Mouse (Mus musculus) midbrain, embryonic 14.5 days (tissue): ENCODE results near the gene Hoxd1. TPM values are rescaled to one million over a fixed set of nuclear protein-coding genes. Genes with fewer than 3 reads are reported as not detected.

Source experiments
- ATAC-seq: fragments of 200-750 bp; cut with Nextera tagmentation; 2 replicates; pipeline ENCODE4 v1.8.0; 2017; ENCODE audit warnings: moderate number of reproducible peaks, moderate library complexity; ENCODE audit not compliant: low FRiP score, low TSS enrichment
- DNase-seq: peaks from one replicate; pipeline ENCODE4 v3.0.0-alpha.2; 2015
- H3K27ac ChIP-seq: fragments of 300-500 bp; sonication (generic); replicated peaks from 2 replicates; pipeline ENCODE4 v1.5.1; 2014; ENCODE audit warnings: mild to moderate bottlenecking, low read depth, low read length, moderate library complexity
- H3K27me3 ChIP-seq: fragments of 300-500 bp; sonication (generic); 2 replicates; pipeline ENCODE4 v1.6.1; 2014; ENCODE audit warnings: low read length, control low read depth, mixed read lengths; ENCODE audit not compliant: control insufficient read depth, insufficient read depth
- H3K36me3 ChIP-seq: fragments of 300-500 bp; sonication (generic); 2 replicates; pipeline ENCODE4 v1.6.1; 2014; ENCODE audit warnings: low read length, control low read depth; ENCODE audit not compliant: control insufficient read depth, insufficient read depth
- H3K4me1 ChIP-seq: fragments of 300-500 bp; sonication (generic); 2 replicates; pipeline ENCODE4 v1.6.1; 2014; ENCODE audit warnings: mild to moderate bottlenecking, antibody characterized with exemption, low read length, control low read depth; ENCODE audit not compliant: control insufficient read depth, insufficient read depth
- H3K4me2 ChIP-seq: fragments of 300-500 bp; sonication (generic); 2 replicates; pipeline ENCODE4 v1.6.1; 2014; ENCODE audit warnings: mild to moderate bottlenecking, low read length, moderate library complexity
- H3K4me3 ChIP-seq: fragments of 300-500 bp; sonication (generic); replicated peaks from 2 replicates; pipeline ENCODE4 v1.5.1; 2014; ENCODE audit warnings: low read depth, low read length
- H3K9ac ChIP-seq: fragments of 300-500 bp; sonication (generic); replicated peaks from 2 replicates; pipeline ENCODE4 v1.6.1; 2014; ENCODE audit warnings: mild to moderate bottlenecking, low read length, moderate library complexity
- H3K9me3 ChIP-seq: fragments of 300-500 bp; sonication (generic); 2 replicates; pipeline ENCODE4 v1.6.1; 2016; ENCODE audit warnings: low read length, control low read depth, mixed read lengths; ENCODE audit not compliant: control insufficient read depth
- WGBS: fragments of 180-500 bp; shearing (Covaris S2); extraction: QIAGEN DNeasy Blood & Tissue Kit; methylation state at CpG from one replicate; pipeline ENCODE4 v1.1.7; 2014; 5-methylcytosine and 5-hydroxymethylcytosine counted together
- polyA plus RNA-seq: library from polyadenylated mRNA; unstranded; fragments of >200 nt; fragmentation: Nextera tagmentation; extraction: Ambion mirVana; gene quantifications from 2 replicates; pipeline ENCODE4 v1.2.1, GENCODE M21; 2014

Hoxd1 gene
- polyA plus RNA-seq, 1 experiment from 2014 or later: not detected

DNA sequence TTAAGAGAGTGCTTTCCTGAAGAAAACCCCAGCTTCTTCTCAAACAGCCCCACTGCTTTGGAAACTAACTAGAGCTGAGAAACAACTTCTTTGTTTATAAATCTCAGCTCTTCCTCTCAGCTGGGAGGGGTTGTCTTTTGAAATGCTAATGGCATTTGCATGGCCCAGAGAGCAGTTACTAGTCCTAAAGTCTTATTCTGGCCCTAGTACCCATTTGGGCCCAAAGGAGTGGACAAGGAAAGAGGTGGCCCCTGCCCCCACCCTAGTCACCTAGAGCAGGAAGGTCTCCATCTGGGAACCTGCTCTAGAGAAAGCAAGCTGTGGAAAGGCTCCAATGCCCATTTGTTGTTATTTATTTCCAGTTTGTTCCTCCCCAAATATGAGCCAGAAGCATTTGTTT lies 31.7 kb upstream of the Hoxd1 start:
- no peak overlapping the region for H3K4me3 ChIP-seq
- H3K27me3 ChIP-seq: peaks cover 97% of the 10 kb centered on the region
- no peak overlapping the region for H3K4me2 ChIP-seq
- no peaks in the 10 kb centered on the region for H3K4me1 ChIP-seq
- H3K9me3 ChIP-seq: no peaks in the 10 kb centered on the region
- H3K36me3 ChIP-seq: no peaks in the 10 kb centered on the region
- DNase-seq (no peak), ATAC-seq (no peak)
- H3K9ac ChIP-seq: no peak overlapping the region
- H3K27ac ChIP-seq: no peak overlapping the region

DNA sequence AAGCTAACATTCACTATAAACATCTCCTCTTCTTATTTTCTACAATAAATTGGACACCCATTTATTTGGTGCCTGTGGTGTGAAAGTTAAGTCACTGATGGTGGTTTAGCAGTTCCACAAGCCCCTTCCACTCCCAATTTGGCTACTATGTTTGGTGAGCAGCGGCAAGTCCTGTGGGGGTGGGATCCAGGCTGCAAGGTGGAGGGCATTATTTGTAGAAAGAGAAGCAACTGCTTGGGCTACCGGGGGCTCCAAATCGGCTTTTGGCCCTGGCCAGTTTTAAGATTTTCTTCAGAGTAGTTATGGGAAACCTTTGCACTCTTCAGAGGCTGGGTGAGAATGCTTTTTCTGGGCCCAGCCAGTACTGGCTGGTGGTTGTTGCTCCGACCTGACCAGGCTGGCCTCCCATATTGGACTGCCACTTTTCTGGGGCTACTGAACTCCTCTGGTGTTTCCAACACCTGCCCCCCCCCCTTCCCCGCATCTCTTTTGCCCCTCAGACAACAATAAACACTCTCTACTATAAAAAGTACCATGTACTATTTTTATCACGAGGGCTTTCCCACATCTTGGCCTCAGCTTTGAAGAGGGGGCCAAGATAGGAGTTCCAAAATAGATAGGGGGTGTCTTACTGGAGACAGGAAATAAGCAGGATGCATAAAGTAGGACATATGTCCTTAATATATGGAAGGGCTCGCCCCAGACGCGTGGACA lies 30.8 kb upstream of the Hoxd1 start:
- DNase-seq (no peak), ATAC-seq (no peak)
- H3K36me3 ChIP-seq: no peaks in the 10 kb centered on the region
- H3K4me1 ChIP-seq: no peaks in the 10 kb centered on the region
- H3K4me2 ChIP-seq: no peak overlapping the region
- H3K9ac ChIP-seq: no peak overlapping the region
- WGBS: 3% methylated on average over 9 of the region's 9 CpGs
- H3K27me3 ChIP-seq: peaks cover 97% of the 10 kb centered on the region
- H3K27ac ChIP-seq: no peak overlapping the region
- H3K4me3 ChIP-seq: no peak overlapping the region
- no peaks in the 10 kb centered on the region for H3K9me3 ChIP-seq

DNA sequence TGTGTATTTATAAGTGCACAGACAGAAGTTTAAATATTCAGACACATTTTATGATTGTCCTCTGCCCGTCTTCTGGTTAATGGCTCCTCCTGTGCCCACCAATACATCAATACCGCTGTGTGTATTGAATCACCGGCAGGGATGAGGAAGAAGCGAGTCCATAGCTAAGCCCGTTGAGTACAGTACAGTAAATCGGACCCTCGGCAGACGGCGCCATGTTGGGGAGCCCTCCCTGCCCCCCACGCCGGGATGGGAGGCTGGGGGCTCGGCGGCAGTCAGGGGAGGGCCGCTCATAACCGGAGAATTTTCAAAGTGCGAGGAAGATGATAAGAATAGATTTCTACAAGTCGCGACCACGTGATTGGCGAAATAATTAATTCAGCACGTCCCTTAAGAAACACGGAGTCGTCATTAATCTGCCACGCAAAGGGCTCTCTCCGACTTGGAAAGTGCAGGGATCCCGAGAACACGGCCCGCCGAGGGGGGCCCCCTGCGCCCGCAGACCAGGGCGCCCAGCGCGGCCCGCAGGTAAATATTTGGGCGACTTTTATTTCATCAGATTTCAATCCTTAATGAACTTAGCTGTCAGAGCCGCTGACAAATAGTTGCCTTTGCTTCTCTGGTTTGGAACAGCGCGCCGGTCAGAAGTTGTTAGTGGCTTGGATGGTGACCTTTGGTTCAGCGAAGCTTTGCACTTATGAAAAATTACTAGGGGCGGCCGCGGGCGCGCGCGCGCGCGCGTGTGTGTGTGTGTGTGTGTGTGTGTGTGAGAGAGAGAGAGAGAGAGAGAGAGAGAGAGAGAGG lies 30.1 kb upstream of the Hoxd1 start:
- WGBS: under 1% methylated on average over 52 of the region's 52 CpGs
- DNase-seq: no peak

DNA sequence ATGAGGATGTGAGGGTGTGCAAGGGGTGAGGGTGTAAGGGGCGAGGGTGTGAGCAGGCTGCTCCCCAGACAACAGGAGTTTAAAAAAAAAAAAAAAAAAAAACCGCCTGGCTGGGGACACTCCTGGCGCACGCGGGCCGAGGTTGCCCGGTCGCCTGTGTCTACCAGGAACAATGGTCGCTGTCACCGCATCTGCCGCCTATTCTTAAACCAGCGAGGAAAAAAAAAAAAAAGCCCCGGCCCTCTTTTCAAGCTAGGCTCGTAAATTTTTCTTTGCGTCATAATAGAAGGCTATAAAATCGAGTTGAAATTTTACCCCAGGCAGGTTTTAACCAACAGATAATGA lies 29.5 kb upstream of the Hoxd1 start:
- Histone ChIP-seq H3K4me3 (no peak overlapping the region), H3K36me3 (no peaks in the 10 kb centered on the region), H3K9ac (no peak overlapping the region), H3K27me3 (peaks cover 97% of the 10 kb centered on the region), H3K4me1 (no peaks in the 10 kb centered on the region), H3K4me2 (no peak overlapping the region), H3K27ac (no peak overlapping the region), H3K9me3 (no peaks in the 10 kb centered on the region)
- DNase-seq (no peak), ATAC-seq (no peak)
- 0% methylated on average over 16 of the region's 16 CpGs for WGBS

More for the DNA sequence above, 30.1 kb upstream of the Hoxd1 start:
- no peak overlapping the region for H3K27ac ChIP-seq
- H3K27me3 ChIP-seq: peaks cover 97% of the 10 kb centered on the region
- H3K4me2 ChIP-seq: no peak overlapping the region
- H3K9ac ChIP-seq: no peak overlapping the region
- no peaks in the 10 kb centered on the region for H3K4me1 ChIP-seq
- H3K9me3 ChIP-seq: no peaks in the 10 kb centered on the region
- H3K4me3 ChIP-seq: no peak overlapping the region
- no peaks in the 10 kb centered on the region for H3K36me3 ChIP-seq
- ATAC-seq: no peak

DNA sequence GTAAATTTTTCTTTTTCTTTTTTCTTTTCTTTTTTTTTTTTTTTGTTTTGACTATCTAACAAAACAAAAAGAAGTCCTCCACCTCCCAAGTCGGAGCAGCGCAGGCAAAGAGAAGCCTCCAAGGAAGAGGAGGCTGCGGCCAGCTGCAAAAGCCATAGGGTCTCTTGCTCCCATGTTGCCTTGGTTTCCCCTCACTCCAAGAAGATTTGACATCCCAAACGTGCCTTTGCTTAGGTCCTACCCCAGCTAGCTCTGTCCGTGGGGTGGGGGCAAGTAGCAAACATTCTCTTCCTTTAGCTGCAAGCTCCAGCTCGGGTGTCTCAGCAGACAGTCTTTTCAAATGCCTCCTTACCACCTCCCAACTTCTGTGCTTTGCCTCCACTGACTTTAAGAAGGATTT lies 29.0 kb upstream of the Hoxd1 start:
- Histone ChIP-seq H3K27ac (no peak overlapping the region), H3K4me3 (no peak overlapping the region), H3K27me3 (peaks cover 97% of the 10 kb centered on the region), H3K4me2 (no peak overlapping the region), H3K9ac (no peak overlapping the region), H3K36me3 (no peaks in the 10 kb centered on the region), H3K4me1 (no peaks in the 10 kb centered on the region), H3K9me3 (no peaks in the 10 kb centered on the region)
- WGBS: under 1% methylated on average over 6 of the region's 6 CpGs
- ATAC-seq (no peak), DNase-seq (no peak)

DNA sequence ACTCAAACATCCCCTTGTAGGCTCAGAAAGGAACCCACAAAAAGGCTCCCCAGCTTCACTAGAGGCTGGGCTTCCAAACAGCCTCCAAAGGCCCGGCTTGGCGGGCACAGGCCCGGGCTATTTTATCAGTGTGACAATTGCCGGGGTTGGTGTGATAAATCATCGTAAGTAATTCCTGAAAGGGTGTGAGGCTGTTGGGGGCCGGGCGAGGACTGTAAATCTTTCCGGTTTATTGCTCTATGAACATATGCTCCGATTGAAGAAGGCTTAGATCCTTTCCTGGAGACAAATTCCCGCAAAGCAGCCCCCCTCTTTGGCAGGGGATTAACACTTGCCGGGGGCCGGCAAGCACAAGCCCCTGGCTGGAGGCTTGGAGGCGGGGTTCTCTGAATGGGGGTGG lies 28.3 kb upstream of the Hoxd1 start:
- Histone ChIP-seq H3K4me2 (no peak overlapping the region), H3K4me3 (no peak overlapping the region), H3K9me3 (no peaks in the 10 kb centered on the region), H3K27me3 (peaks cover 97% of the 10 kb centered on the region), H3K27ac (no peak overlapping the region), H3K36me3 (no peaks in the 10 kb centered on the region), H3K9ac (no peak overlapping the region), H3K4me1 (no peaks in the 10 kb centered on the region)
- ATAC-seq (no peak), DNase-seq (no peak)
- WGBS: 2% methylated on average over 13 of the region's 13 CpGs

DNA sequence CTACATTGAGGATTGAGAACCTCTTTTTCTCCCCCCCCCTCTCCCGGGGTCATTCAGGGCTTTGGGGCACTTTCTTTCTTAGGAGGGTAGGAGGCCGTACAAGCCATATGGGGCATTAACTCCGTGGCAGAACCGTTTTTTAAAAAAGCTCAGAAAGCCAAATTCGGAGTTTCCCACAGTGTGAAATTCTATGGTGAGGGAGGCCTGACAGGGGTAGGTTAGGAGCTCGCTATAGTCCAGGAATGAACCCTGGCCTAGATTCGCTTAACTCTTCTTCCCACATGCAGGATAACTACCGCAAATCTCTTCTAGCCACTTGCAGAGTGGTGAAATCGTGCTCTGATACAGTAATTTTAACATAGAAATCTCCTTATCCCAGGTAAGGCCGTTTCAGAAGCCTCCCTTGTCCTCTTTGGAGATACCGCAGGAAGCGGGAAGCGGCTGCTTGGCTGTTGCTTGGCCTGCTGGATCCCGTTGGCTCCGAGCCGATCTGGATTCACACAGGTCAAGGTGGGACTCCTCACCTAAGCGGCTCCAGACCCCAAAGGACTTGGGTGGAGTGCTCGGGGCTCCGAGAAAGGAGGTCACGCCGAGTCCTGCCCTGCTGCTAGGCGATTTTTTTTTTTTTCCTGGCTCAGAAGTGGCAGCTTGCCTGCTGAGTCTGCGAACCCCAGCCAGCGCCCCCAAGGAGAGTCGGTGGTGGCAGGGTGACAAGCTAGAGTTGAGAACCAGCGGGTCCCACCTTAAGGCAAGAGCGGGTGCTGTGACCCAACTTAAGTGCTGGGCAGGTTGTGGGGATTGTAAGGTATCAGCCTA lies 27.6 kb upstream of the Hoxd1 start:
- DNase-seq: peak; percentile 19
- no peak overlapping the region for H3K9ac ChIP-seq
- peaks cover 98% of the 10 kb centered on the region for H3K27me3 ChIP-seq
- no peak overlapping the region for H3K27ac ChIP-seq
- no peak for ATAC-seq
- H3K4me1 ChIP-seq: no peaks in the 10 kb centered on the region
- no peak overlapping the region for H3K4me2 ChIP-seq
- no peak overlapping the region for H3K4me3 ChIP-seq
- no peaks in the 10 kb centered on the region for H3K9me3 ChIP-seq
- under 1% methylated on average over 27 of the region's 27 CpGs for WGBS
- no peaks in the 10 kb centered on the region for H3K36me3 ChIP-seq

DNA sequence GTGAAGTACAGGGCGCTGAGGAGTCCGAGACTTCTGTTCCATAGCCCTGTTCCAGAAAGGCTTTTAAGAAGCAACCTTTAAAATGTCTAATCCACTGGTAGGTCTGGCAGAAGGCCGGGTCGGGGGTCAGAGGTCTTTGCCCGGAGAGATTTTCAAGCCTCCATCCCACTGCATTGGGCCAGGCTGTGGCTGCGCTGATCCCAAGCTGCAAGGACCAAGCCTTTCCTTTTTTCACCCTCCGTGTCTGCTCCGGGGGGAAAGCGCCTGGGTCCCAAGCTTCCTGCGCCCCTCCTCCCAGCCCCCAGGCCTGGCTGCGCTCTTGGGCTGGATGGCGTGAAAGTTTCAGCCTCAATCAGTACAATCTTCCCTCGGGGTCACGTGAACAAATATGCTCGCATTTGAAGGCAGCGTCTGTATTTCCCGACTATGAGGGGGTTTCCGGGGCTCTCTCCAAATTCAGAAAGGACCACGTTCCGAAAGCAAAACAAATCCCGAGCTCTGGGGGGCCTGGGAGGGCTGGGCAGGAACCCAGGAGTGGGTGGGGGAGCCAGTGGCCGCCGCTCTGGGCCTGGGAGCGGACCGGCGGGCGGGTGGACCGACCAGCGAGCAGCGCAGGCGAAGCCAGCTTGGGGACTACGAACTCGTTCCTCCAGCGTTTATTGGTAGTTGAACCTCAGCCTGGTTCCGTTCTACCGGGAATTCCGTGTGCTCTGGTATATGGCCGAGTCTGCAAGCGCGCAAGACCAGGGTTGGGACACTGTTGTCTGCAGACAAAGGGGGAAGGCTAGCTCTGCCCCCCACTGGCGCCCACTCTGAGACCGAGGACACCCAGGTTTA lies 26.7 kb upstream of the Hoxd1 start:
- Histone ChIP-seq H3K9ac (no peak overlapping the region), H3K9me3 (no peaks in the 10 kb centered on the region), H3K4me3 (no peak overlapping the region), H3K27me3 (peaks cover 97% of the 10 kb centered on the region), H3K27ac (no peak overlapping the region), H3K36me3 (no peaks in the 10 kb centered on the region), H3K4me1 (no peaks in the 10 kb centered on the region), H3K4me2 (no peak overlapping the region)
- DNase-seq (peak; percentile 48), ATAC-seq (no peak)
- WGBS: under 1% methylated on average over 42 of the region's 42 CpGs
